Mouse (Mus musculus): Measurements from ENCODE around the gene Dhx15. TPM values are rescaled to one million over a fixed set of nuclear protein-coding genes. Genes with fewer than 3 reads are reported as not detected.
"Not testable (repeated sequence)": the region's sequence is repeated elsewhere in the genome, so short reads cannot be mapped to it uniquely, and the experiment has no call there.

Dhx15 gene
- 10 to 100 TPM; 74.9 to 98.7 TPM for total RNA-seq (2021)

- DNase-seq (ENCODE audit: low spot score in 2 of 2), result peak; percentile 91 to 92
- intact Hi-C loops (cut with DNase I), result loop anchor here (10.0 kb wide), 1 partner anchor 204 kb away; no protein-coding TSS in a partner anchor
Observed at GRCm38 (mm10) chr5:52190371-52191179, at the start of gene Dhx15. Gene Dhx15 (minus strand): TSS chr5:52190514.

- intact Hi-C loops (cut with DNase I), result no loop called here
Observed at GRCm38 (mm10) chr5:52238877-52239276, 48.6 kb upstream of the Dhx15 start.

GRCm38 (mm10) chr5:52237956-52238735 is 47.8 kb upstream of the Dhx15 start:
- no peak for DNase-seq (ENCODE audit: low spot score in 2 of 2)
- intact Hi-C loops (cut with DNase I), result no loop called here

More at GRCm38 (mm10) chr5:52238877-52239276, 48.6 kb upstream of the Dhx15 start:
- DNase-seq (ENCODE audit: low spot score in 2 of 2), result no peak

GRCm38 (mm10) chr5:52236585-52236984 is 46.3 kb upstream of the Dhx15 start:
- DNase-seq (ENCODE audit: low spot score in 2 of 2); intact Hi-C loops (cut with DNase I): not testable (repeated sequence)

GRCm38 (mm10) chr5:52234570-52234969 is 44.3 kb upstream of the Dhx15 start:
- intact Hi-C loops (cut with DNase I), result no loop called here
- no peak for DNase-seq (ENCODE audit: low spot score in 2 of 2)

GRCm38 (mm10) chr5:52233891-52234290 is 43.6 kb upstream of the Dhx15 start:
- intact Hi-C loops (cut with DNase I), result no loop called here

GRCm38 (mm10) chr5:52232611-52233010 is 42.3 kb upstream of the Dhx15 start:
- no peak for DNase-seq (ENCODE audit: low spot score in 2 of 2)
- intact Hi-C loops (cut with DNase I), result no loop called here

More at GRCm38 (mm10) chr5:52233891-52234290, 43.6 kb upstream of the Dhx15 start:
- DNase-seq (ENCODE audit: low spot score in 2 of 2), result no peak

- DNase-seq (ENCODE audit: low spot score in 2 of 2), result no peak
- intact Hi-C loops (cut with DNase I), result no loop called here
Observed at GRCm38 (mm10) chr5:52232199-52232598, 41.9 kb upstream of the Dhx15 start.

- DNase-seq (ENCODE audit: low spot score in 2 of 2), result no peak
- intact Hi-C loops (cut with DNase I), result no loop called here
Observed at GRCm38 (mm10) chr5:52230466-52230865, 40.2 kb upstream of the Dhx15 start.

GRCm38 (mm10) chr5:52226677-52227076 is 36.4 kb upstream of the Dhx15 start:
- no peak for DNase-seq (ENCODE audit: low spot score in 2 of 2)
- intact Hi-C loops (cut with DNase I), result no loop called here

- intact Hi-C loops (cut with DNase I), result no loop called here
- no peak for DNase-seq (ENCODE audit: low spot score in 2 of 2)
Observed at GRCm38 (mm10) chr5:52221596-52221995, 31.3 kb upstream of the Dhx15 start.

GRCm38 (mm10) chr5:52220013-52220804 is 29.9 kb upstream of the Dhx15 start:
- intact Hi-C loops (cut with DNase I), result no loop called here

GRCm38 (mm10) chr5:52218238-52218637 is 27.9 kb upstream of the Dhx15 start:
- DNase-seq (ENCODE audit: low spot score in 2 of 2), result no peak
- intact Hi-C loops (cut with DNase I), result no loop called here

More at GRCm38 (mm10) chr5:52220013-52220804, 29.9 kb upstream of the Dhx15 start:
- DNase-seq (ENCODE audit: low spot score in 2 of 2), result no peak

GRCm38 (mm10) chr5:52213143-52213900 is 23.0 kb upstream of the Dhx15 start:
- DNase-seq (ENCODE audit: low spot score in 2 of 2), result peak; percentile 17 to 35
- intact Hi-C loops (cut with DNase I), result no loop called here

- DNase-seq (ENCODE audit: low spot score in 2 of 2), result no peak
- intact Hi-C loops (cut with DNase I), result loop anchor here (10.0 kb wide), 1 partner anchor 204 kb away; no protein-coding TSS in a partner anchor
Observed at GRCm38 (mm10) chr5:52191180-52191468, 810 bp upstream of the Dhx15 start.

- no peak for DNase-seq (ENCODE audit: low spot score in 2 of 2)
- intact Hi-C loops (cut with DNase I), result loop anchor here (2.0 to 10.0 kb wide), 3 partner anchors 205 to 325 kb away; partner anchors contain the start of gene Ccdc149
Observed at GRCm38 (mm10) chr5:52189664-52190365, 499 bp downstream of the Dhx15 start.

GRCm38 (mm10) chr5:52188206-52188605 is 2.1 kb downstream of the Dhx15 start:
- DNase-seq (ENCODE audit: low spot score in 2 of 2), result no peak
- intact Hi-C loops (cut with DNase I), result loop anchor here (2.0 to 10.0 kb wide), 2 partner anchors 283 to 327 kb away; partner anchors contain the start of gene Ccdc149

GRCm38 (mm10) chr5:52177326-52177725 is 13.0 kb downstream of the Dhx15 start:
- DNase-seq (ENCODE audit: low spot score in 2 of 2), result no peak
- intact Hi-C loops (cut with DNase I), result no loop called here

All from left cerebral cortex, postnatal 36 days (tissue).